Mouse (Mus musculus) CD4-positive naive resting alpha-beta T cell, adult 57 days (primary cell): ENCODE data around the gene Nfkb1. TPM values are rescaled to one million over a fixed set of nuclear protein-coding genes. Genes with fewer than 3 reads are reported as not detected.

Experiments used
- total RNA-seq: library from RNA; stranded (reverse); gene quantifications from one replicate; pipeline ENCODE4 v1.2.4, GENCODE M21; 2023

Nfkb1 gene
- 189 TPM for total RNA-seq

GRCm38 (mm10) chr3:135691191-135692131 lies at the start of gene Nfkb1:
Gene Nfkb1, minus strand, starts transcription at chr3:135691547.

Other genes with a start within 250 kb of the Nfkb1 start
- gene Manba, start 205.9 kb downstream of the Nfkb1 start, total RNA-seq, result 18.7 TPM
- gene Slc39a8, start 133.7 kb upstream of the Nfkb1 start, total RNA-seq, result 7.0 TPM